Mouse (Mus musculus) telencephalon, adult 2 months (tissue): ENCODE measurements at regions not wholly inside any gene's neighbourhood (a gene's known extent, or its start where the extent isn't known, plus 50 kb on each side); places are given as distances from the start of the nearest gene placed in this dataset.

Source experiments
- DNase-seq: peaks from one replicate; pipeline ENCODE4 v3.0.0-alpha.2; 2011; ENCODE audit warnings: low read depth, low spot score

- DNase-seq: peak; percentile 84
Observed at GRCm38 (mm10) chr3:137100627-137101404, 240.1 kb upstream of the Emcn start.

DNA sequence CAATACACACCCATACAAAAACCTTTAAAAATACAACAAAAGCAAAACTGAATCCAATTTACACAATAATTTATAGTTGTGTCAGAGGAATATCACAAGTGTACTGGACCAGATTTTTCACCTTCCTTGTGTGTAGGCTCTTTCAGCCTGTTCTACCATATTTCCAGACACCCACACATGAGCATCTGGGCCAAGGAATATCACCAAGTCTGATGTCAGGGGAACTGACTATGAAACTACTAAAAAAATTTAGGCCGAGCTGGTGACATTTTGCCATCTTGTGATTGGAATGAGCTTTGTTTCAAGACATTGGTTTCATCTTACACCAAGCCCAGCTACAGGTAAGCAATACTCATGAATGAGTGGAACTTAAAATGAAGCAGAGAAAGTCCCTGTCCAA is 234.9 kb upstream of the Emcn start:
- DNase-seq: peak; percentile 79

DNA sequence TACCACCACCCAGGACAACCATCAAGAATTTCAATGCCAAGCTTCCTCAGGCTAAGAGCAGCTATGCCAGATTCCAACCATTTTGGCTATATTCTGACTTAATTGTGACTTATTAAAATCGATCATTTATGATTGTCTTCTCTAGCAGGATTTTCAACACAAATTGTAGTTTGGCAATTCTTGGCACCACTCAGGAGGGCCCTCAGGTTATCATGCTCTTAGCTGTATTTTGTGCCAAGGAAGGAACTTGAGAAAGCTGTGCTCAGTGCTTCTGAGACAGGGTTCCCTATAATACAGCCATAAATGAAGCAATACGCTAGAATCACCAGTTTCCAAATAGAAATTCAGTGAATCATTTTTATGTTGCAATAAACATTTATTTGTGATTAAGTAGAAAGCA is 232.7 kb upstream of the Emcn start:
- no peak for DNase-seq

DNA sequence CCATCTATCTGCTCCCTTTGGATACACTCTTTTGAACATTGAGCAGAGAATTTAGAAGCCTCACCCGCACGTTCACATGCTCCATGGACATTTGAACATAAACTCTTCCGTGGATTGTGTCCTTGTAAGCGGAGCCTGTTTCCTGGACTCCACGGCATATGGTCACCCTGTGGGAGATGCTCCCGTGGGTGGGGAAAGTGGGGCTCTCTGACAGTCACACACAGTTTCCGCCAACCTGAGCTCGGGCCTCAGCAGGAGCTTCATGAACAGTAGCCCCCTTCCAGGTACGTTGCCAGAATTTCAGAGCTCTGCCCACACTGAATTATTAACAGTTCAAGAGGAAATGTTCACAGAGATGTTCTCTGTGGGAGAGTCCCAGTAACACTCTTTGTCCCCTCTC is 231.1 kb upstream of the Emcn start:
- DNase-seq: no peak

- peak; percentile 72 for DNase-seq
Observed at GRCm38 (mm10) chr3:137110485-137110884, 230.4 kb upstream of the Emcn start.

GRCm38 (mm10) chr3:137129967-137130366 is 210.9 kb upstream of the Emcn start:
- no peak for DNase-seq

GRCm38 (mm10) chr3:137142041-137142440 is 198.8 kb upstream of the Emcn start:
- no peak for DNase-seq

GRCm38 (mm10) chr3:137146062-137146461 is 194.8 kb upstream of the Emcn start:
- DNase-seq: no peak

- no peak for DNase-seq
Observed at GRCm38 (mm10) chr3:137147405-137147804, 193.5 kb upstream of the Emcn start.

DNA sequence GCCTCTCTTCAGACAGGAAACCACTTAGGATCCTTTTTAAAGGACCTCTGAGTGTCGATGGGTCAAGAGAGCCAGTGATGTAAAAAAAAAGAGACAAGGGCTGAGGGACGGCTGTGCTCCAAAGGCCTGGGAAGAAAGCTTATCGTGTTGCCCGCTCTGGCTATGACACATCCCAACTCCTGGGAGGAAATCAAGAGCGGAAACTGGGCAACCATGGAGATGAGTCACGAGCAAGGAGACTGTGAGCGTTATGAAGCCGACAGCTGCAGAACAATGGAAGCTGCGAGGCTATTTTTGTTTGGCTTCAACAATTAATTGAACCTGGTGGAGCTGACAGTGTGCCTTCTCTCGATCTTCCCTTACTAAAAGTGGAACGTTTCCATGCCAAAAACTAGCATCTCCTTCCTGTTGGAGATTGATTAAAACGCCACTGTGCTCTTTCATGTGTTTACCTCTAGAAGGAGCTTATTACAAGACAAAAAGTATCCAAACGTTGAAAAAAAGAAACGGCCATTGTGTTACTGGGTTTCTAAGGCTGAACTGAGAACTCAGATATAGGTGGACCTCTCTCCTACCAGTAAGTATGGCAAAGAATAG is 190.4 kb upstream of the Emcn start:
- DNase-seq: peak; percentile 36

GRCm38 (mm10) chr3:137151431-137151830 is 189.4 kb upstream of the Emcn start:
- no peak for DNase-seq

- DNase-seq: no peak
Observed at GRCm38 (mm10) chr3:137153234-137153633, 187.6 kb upstream of the Emcn start.

GRCm38 (mm10) chr3:137154200-137155042 is 186.4 kb upstream of the Emcn start:
- no peak for DNase-seq

DNA sequence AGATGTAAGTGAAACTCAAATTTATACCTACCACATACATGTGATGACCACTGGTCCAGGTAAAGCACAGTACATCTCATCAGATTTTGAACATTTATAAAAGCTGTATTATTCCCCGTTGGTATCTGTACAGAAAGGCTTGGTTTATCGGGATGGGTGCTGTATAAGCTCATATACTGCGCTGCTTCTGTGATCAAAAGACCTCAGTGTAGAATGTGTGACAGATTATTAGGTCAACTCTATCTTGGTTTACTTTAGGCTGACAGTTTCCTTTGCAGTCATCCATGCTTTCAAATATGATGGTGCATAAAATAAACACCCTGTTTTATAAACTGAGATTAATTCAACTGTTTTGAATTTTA is 185.8 kb upstream of the Emcn start:
- DNase-seq: no peak

- no peak for DNase-seq
Observed at GRCm38 (mm10) chr3:137156250-137156975, 184.5 kb upstream of the Emcn start.

GRCm38 (mm10) chr3:137189035-137189434 is 151.8 kb upstream of the Emcn start:
- no peak for DNase-seq

- no peak for DNase-seq
Observed at GRCm38 (mm10) chr3:137190489-137190888, 150.4 kb upstream of the Emcn start.

GRCm38 (mm10) chr3:137191009-137191408 is 149.9 kb upstream of the Emcn start:
- DNase-seq: no peak

- DNase-seq: no peak
Observed at GRCm38 (mm10) chr3:137193873-137194272, 147.0 kb upstream of the Emcn start.

DNA sequence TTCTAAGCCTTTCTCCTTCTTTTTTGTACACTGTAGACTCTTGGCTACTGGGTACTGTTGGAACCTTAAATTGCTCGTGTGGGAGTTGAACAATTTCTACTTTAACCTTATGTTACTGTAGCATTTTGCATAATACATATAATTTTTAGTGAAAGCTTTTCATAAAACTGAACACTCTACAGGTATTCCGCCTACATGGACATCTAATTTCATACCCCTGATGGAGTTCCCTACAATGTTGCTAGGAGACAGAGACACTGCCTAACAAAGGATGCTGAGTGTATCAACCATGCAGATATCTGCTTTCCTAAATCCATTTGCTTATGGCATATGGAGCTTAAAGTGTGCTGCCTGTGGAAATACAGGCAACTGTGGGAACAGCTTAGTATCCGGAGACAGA is 129.2 kb upstream of the Emcn start:
- DNase-seq: peak; percentile 92

- DNase-seq: no peak
Observed at GRCm38 (mm10) chr3:137216036-137216435, 124.8 kb upstream of the Emcn start.

GRCm38 (mm10) chr3:137217245-137217644 is 123.6 kb upstream of the Emcn start:
- DNase-seq: no peak
